Mouse (Mus musculus): ENCODE measurements around the gene Glis3. TPM values are rescaled to one million over a fixed set of nuclear protein-coding genes. Genes with fewer than 3 reads are reported as not detected.

Glis3 gene
- total RNA-seq, 1 experiment = 3.3 TPM

DNA sequence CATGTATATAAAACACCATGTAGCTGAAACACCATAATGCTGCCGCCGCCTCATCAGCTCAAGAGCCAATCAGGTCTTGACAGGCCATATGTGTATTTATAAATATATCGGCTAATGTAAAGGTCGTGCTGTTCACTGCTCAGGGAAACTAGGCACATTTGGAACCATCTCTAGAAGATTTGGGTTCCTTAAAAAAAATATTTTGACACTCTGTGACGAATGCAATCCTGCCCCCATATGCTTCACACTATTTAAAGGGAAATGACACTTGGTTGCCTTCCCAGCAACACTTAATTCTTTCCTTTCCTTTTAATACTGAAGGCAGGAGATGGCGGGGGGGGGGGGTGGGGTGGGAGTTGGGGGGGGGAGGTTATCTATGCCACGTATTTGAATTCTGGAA, 286.1 kb downstream of the Glis3 start:
- no peaks in the 10 kb centered on the region for H3K36me3 ChIP-seq (ENCODE audit: control insufficient read depth, insufficient read depth, low read length, poor library complexity, severe bottlenecking)
- no peak overlapping the region for H3K27ac ChIP-seq (ENCODE audit: insufficient read depth, low read depth, low read length, poor library complexity, severe bottlenecking)
- H3K4me1 ChIP-seq (ENCODE audit: control insufficient read depth in 2 of 2, insufficient read depth in 2 of 2, low read length in 2 of 2, poor library complexity in 1 of 2) = no peaks in the 10 kb centered on the region
- H3K9ac ChIP-seq (ENCODE audit: insufficient read depth, low read depth, low read length, poor library complexity, severe bottlenecking) = no peak overlapping the region
- no peak overlapping the region for H3K4me3 ChIP-seq (ENCODE audit: insufficient read depth in 1 of 2, low read depth in 1 of 2, low read length in 2 of 2, poor library complexity in 1 of 2, severe bottlenecking in 1 of 2)
- in situ Hi-C loops (cut with MboI; ENCODE audit: low sequenced_read_pairs in 2 of 2, unreplicated experiment in 2 of 2) = no loop called here
- H3K9me3 ChIP-seq (ENCODE audit: control insufficient read depth, insufficient read depth, low read depth, low read length) = no peaks in the 10 kb centered on the region
- no peak for DNase-seq (ENCODE audit: low read depth, low spot score)
- TF ChIP-seq MAFK (IDR thresholded peaks at IDR 0.05; ENCODE audit: insufficient read depth, low read depth, low read length) (no peak), ZC3H11A (IDR thresholded peaks at IDR 0.05; ENCODE audit: borderline replicate concordance, low read depth, low read length) (no peak), ZNF384 (IDR thresholded peaks at IDR 0.05; ENCODE audit: low read depth, low read length) (no peak), HCFC1 (IDR thresholded peaks at IDR 0.05; ENCODE audit: borderline replicate concordance, insufficient read depth, low read length) (no peak), CHD2 (IDR thresholded peaks at IDR 0.05; ENCODE audit: low read depth, low read length) (no peak)

DNA sequence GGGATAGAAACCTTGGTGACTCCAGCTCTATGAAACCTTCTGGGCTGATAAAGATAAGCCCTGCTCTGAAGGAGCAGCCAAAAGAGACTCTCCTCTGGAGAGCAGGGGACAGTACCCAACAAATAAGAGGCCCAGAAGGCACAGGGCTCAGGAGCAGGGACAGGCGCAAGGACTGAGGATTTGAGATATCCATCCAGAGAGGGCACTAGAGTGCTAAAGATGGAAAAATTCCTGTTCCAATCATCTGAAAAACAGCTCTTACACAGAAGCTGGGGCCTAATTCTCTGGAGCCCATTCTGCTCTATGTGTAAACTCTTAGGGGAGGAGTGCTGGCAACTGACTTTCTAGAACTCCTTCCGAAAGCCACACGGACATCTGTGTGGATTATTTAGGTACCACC, 287.0 kb downstream of the Glis3 start:
- no peak for TF ChIP-seq ZC3H11A (IDR thresholded peaks at IDR 0.05; ENCODE audit: borderline replicate concordance, low read depth, low read length)
- TF ChIP-seq MAFK (IDR thresholded peaks at IDR 0.05; ENCODE audit: insufficient read depth, low read depth, low read length) = no peak
- TF ChIP-seq ZNF384 (IDR thresholded peaks at IDR 0.05; ENCODE audit: low read depth, low read length) = no peak
- TF ChIP-seq CHD2 (IDR thresholded peaks at IDR 0.05; ENCODE audit: low read depth, low read length) = no peak
- no peak for TF ChIP-seq HCFC1 (IDR thresholded peaks at IDR 0.05; ENCODE audit: borderline replicate concordance, insufficient read depth, low read length)
- H3K36me3 ChIP-seq (ENCODE audit: control insufficient read depth, insufficient read depth, low read length, poor library complexity, severe bottlenecking) = no peaks in the 10 kb centered on the region
- DNase-seq (ENCODE audit: low read depth, low spot score) = no peak
- no peak overlapping the region for H3K27ac ChIP-seq (ENCODE audit: insufficient read depth, low read depth, low read length, poor library complexity, severe bottlenecking)
- H3K9ac ChIP-seq (ENCODE audit: insufficient read depth, low read depth, low read length, poor library complexity, severe bottlenecking) = no peak overlapping the region
- no peaks in the 10 kb centered on the region for H3K9me3 ChIP-seq (ENCODE audit: control insufficient read depth, insufficient read depth, low read depth, low read length)
- no peak overlapping the region for H3K4me3 ChIP-seq (ENCODE audit: insufficient read depth in 1 of 2, low read depth in 1 of 2, low read length in 2 of 2, poor library complexity in 1 of 2, severe bottlenecking in 1 of 2)
- in situ Hi-C loops (cut with MboI; ENCODE audit: low sequenced_read_pairs in 2 of 2, unreplicated experiment in 2 of 2) = no loop called here
- H3K4me1 ChIP-seq (ENCODE audit: control insufficient read depth in 2 of 2, insufficient read depth in 2 of 2, low read length in 2 of 2, poor library complexity in 1 of 2) = no peaks in the 10 kb centered on the region

DNA sequence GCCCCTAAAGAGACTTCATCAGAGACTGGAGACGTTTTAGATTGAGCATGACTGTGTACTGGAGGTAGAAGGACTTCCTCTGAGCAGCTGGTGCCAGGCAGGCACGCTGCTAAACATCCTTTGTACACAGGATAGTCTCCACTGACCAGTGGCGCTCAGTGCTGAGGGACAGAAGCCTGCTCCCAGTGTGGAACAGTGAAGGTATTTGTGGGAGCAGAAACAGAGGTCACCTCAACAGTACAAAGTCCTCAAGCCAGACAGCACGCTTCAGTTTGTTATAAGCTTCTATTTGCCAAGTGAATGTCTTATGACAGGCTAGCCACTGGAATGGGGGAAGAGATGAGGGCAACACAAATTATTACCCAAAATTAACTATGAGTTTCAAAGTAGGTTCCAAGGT, 289.0 kb downstream of the Glis3 start:
- H3K36me3 ChIP-seq (ENCODE audit: control insufficient read depth, insufficient read depth, low read length, poor library complexity, severe bottlenecking) = no peaks in the 10 kb centered on the region
- no peak overlapping the region for H3K9ac ChIP-seq (ENCODE audit: insufficient read depth, low read depth, low read length, poor library complexity, severe bottlenecking)
- in situ Hi-C loops (cut with MboI; ENCODE audit: low sequenced_read_pairs in 2 of 2, unreplicated experiment in 2 of 2) = no loop called here
- H3K4me3 ChIP-seq (ENCODE audit: insufficient read depth in 1 of 2, low read depth in 1 of 2, low read length in 2 of 2, poor library complexity in 1 of 2, severe bottlenecking in 1 of 2) = no peak overlapping the region
- no peak overlapping the region for H3K27ac ChIP-seq (ENCODE audit: insufficient read depth, low read depth, low read length, poor library complexity, severe bottlenecking)
- no peak for TF ChIP-seq ZC3H11A (IDR thresholded peaks at IDR 0.05; ENCODE audit: borderline replicate concordance, low read depth, low read length)
- TF ChIP-seq MAFK (IDR thresholded peaks at IDR 0.05; ENCODE audit: insufficient read depth, low read depth, low read length) = no peak
- no peak for DNase-seq (ENCODE audit: low read depth, low spot score)
- no peaks in the 10 kb centered on the region for H3K4me1 ChIP-seq (ENCODE audit: control insufficient read depth in 2 of 2, insufficient read depth in 2 of 2, low read length in 2 of 2, poor library complexity in 1 of 2)
- H3K9me3 ChIP-seq (ENCODE audit: control insufficient read depth, insufficient read depth, low read depth, low read length) = no peaks in the 10 kb centered on the region

DNA sequence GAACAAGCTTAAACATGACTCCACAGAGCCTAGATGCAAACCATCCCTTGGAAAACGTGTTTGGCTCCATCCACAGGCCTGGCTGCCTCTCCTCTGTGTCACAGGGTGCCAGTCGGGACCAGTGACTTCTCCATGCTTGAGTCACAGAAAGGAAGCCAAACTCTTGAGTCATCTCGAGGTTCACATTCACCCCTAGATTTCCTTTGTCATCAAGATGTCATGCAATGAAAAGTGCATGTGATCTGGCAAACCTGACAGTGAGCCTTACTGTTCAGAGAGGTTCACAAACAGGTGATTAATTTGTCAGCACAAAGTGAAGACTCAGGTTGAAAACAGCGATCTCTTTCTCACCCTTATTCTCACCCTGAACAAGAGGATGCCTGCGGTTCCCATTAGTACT, 290.7 kb downstream of the Glis3 start:
- Histone ChIP-seq H3K4me1 (ENCODE audit: control insufficient read depth in 2 of 2, insufficient read depth in 2 of 2, low read length in 2 of 2, poor library complexity in 1 of 2) (peaks cover 0 to 2% of the 10 kb centered on the region in 2 experiments; a peak in 1 of 4 replicates), H3K36me3 (ENCODE audit: control insufficient read depth, insufficient read depth, low read length, poor library complexity, severe bottlenecking) (no peaks in the 10 kb centered on the region), H3K9me3 (ENCODE audit: control insufficient read depth, insufficient read depth, low read depth, low read length) (no peaks in the 10 kb centered on the region), H3K9ac (ENCODE audit: insufficient read depth, low read depth, low read length, poor library complexity, severe bottlenecking) (no peak overlapping the region), H3K4me3 (ENCODE audit: insufficient read depth in 1 of 2, low read depth in 1 of 2, low read length in 2 of 2, poor library complexity in 1 of 2, severe bottlenecking in 1 of 2) (no peak overlapping the region), H3K27ac (ENCODE audit: insufficient read depth, low read depth, low read length, poor library complexity, severe bottlenecking) (no peak overlapping the region)
- TF ChIP-seq ZC3H11A (IDR thresholded peaks at IDR 0.05; ENCODE audit: borderline replicate concordance, low read depth, low read length) (no peak), CHD2 (IDR thresholded peaks at IDR 0.05; ENCODE audit: low read depth, low read length) (no peak), MAFK (IDR thresholded peaks at IDR 0.05; ENCODE audit: insufficient read depth, low read depth, low read length) (no peak), ZNF384 (IDR thresholded peaks at IDR 0.05; ENCODE audit: low read depth, low read length) (no peak), HCFC1 (IDR thresholded peaks at IDR 0.05; ENCODE audit: borderline replicate concordance, insufficient read depth, low read length) (no peak)
- in situ Hi-C loops (cut with MboI; ENCODE audit: low sequenced_read_pairs in 2 of 2, unreplicated experiment in 2 of 2) = no loop called here
- DNase-seq (ENCODE audit: low read depth, low spot score) = no peak

DNA sequence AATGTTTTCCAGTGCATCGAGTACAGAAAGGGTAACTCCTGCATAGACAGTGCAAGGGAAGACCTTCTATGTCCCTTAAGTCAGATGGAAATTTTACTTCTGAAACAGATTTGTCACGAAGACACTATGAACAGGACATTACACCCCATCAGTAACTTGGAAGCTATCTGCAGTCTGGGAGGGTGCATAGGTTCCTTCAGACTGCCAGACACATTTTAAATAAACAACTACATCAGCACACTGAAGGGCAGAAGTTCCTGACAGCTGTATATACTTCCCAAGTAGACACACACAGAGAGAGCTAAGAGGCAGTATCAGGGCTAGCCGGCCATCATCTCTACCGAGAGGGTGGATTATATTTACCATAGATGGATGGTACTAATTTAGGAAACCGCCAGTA, 296.5 kb downstream of the Glis3 start:
- no peak overlapping the region for H3K9ac ChIP-seq (ENCODE audit: insufficient read depth, low read depth, low read length, poor library complexity, severe bottlenecking)
- H3K9me3 ChIP-seq (ENCODE audit: control insufficient read depth, insufficient read depth, low read depth, low read length) = no peaks in the 10 kb centered on the region
- H3K36me3 ChIP-seq (ENCODE audit: control insufficient read depth, insufficient read depth, low read length, poor library complexity, severe bottlenecking) = no peaks in the 10 kb centered on the region
- TF ChIP-seq ZC3H11A (IDR thresholded peaks at IDR 0.05; ENCODE audit: borderline replicate concordance, low read depth, low read length) (no peak), ZNF384 (IDR thresholded peaks at IDR 0.05; ENCODE audit: low read depth, low read length) (no peak), HCFC1 (IDR thresholded peaks at IDR 0.05; ENCODE audit: borderline replicate concordance, insufficient read depth, low read length) (no peak), CHD2 (IDR thresholded peaks at IDR 0.05; ENCODE audit: low read depth, low read length) (no peak)
- in situ Hi-C loops (cut with MboI; ENCODE audit: low sequenced_read_pairs in 2 of 2, unreplicated experiment in 2 of 2) = no loop called here
- H3K27ac ChIP-seq (ENCODE audit: insufficient read depth, low read depth, low read length, poor library complexity, severe bottlenecking) = no peak overlapping the region
- H3K4me3 ChIP-seq (ENCODE audit: insufficient read depth in 1 of 2, low read depth in 1 of 2, low read length in 2 of 2, poor library complexity in 1 of 2, severe bottlenecking in 1 of 2) = no peak overlapping the region
- peaks cover 0 to 2% of the 10 kb centered on the region in 2 experiments; a peak in 1 of 4 replicates for H3K4me1 ChIP-seq (ENCODE audit: control insufficient read depth in 2 of 2, insufficient read depth in 2 of 2, low read length in 2 of 2, poor library complexity in 1 of 2)
- DNase-seq (ENCODE audit: low read depth, low spot score) = no peak

Data from ES-E14 (cell line).